Mouse (Mus musculus) liver, postnatal 0 days (tissue): ENCODE results near the gene Bfsp2. TPM values are rescaled to one million over a fixed set of nuclear protein-coding genes. Genes with fewer than 3 reads are reported as not detected.
A peak's percentile ranks its signal among the peaks of the same experiment; 100 is the strongest.

Experiments
- ATAC-seq: fragments of 200-750 bp; cut with Nextera tagmentation; 2 replicates; pipeline ENCODE4 v1.8.0; 2017; ENCODE audit warnings: mild to moderate bottlenecking, moderate library complexity
- DNase-seq: peaks from one replicate; pipeline ENCODE4 v3.0.0-alpha.2; 2016
- H3K27ac ChIP-seq: fragments of 300-500 bp; sonication (generic); 2 replicates; pipeline ENCODE4 v1.5.1; 2014; ENCODE audit warnings: antibody characterized with exemption, moderate library complexity, mild to moderate bottlenecking, low read depth
- H3K27me3 ChIP-seq: fragments of 300-500 bp; sonication (generic); 2 replicates; pipeline ENCODE4 v1.6.1; 2014; ENCODE audit warnings: low read length, control low read depth, mixed read lengths; ENCODE audit not compliant: insufficient read depth
- H3K36me3 ChIP-seq: fragments of 300-500 bp; sonication (generic); replicated peaks from 2 replicates; pipeline ENCODE4 v1.6.1; 2014; ENCODE audit warnings: mild to moderate bottlenecking, control low read depth, low read length, moderate library complexity, mixed read lengths; ENCODE audit not compliant: insufficient read depth
- H3K4me1 ChIP-seq: fragments of 300-500 bp; sonication (generic); 2 replicates; pipeline ENCODE4 v1.6.1; 2014; ENCODE audit warnings: antibody characterized with exemption, mild to moderate bottlenecking, control low read depth; ENCODE audit not compliant: insufficient read depth
- H3K4me2 ChIP-seq: fragments of 300-500 bp; sonication (generic); 2 replicates; pipeline ENCODE4 v1.6.1; 2014; ENCODE audit warnings: low read depth, mild to moderate bottlenecking, low read length, moderate library complexity, mixed read lengths
- H3K4me3 ChIP-seq: fragments of 300-500 bp; sonication (generic); 2 replicates; pipeline ENCODE4 v1.5.1; 2014; ENCODE audit warnings: low read depth, low read length
- H3K9ac ChIP-seq: fragments of 300-500 bp; sonication (generic); replicated peaks from 2 replicates; pipeline ENCODE4 v1.6.1; 2014; ENCODE audit warnings: mild to moderate bottlenecking, moderate library complexity
- H3K9me3 ChIP-seq: fragments of 300-500 bp; sonication (generic); 2 replicates; pipeline ENCODE4 v1.6.1; 2016; ENCODE audit warnings: mild to moderate bottlenecking, control low read depth, low read length, mixed read lengths
- CTCF ChIP-seq: sonication (generic); IDR thresholded peaks from 2 replicates; pipeline ENCODE4 v1.5.1; 2016; ENCODE audit warnings: antibody characterized with exemption, low read depth
- EP300 ChIP-seq: IDR thresholded peaks from 2 replicates; pipeline ENCODE4 v1.6.1; 2016; ENCODE audit warnings: antibody characterized with exemption, low read depth, mild to moderate bottlenecking
- WGBS: fragments of 180-500 bp; shearing (Covaris S2); extraction: QIAGEN DNeasy Blood & Tissue Kit; methylation state at CpG from one replicate; pipeline ENCODE4 v1.1.7; 2014; ENCODE audit not compliant: insufficient replicate concordance; 5-methylcytosine and 5-hydroxymethylcytosine counted together
- polyA plus RNA-seq: library from polyadenylated mRNA; unstranded; fragments of >200 nt; fragmentation: Nextera tagmentation; extraction: Ambion mirVana; gene quantifications from 2 replicates; pipeline ENCODE4 v1.2.1, GENCODE M21; 2015

Bfsp2 gene
- polyA plus RNA-seq, 1 experiment from 2014 or later: 5.5 TPM

GRCm38 (mm10) chr9:103431718-103432117, 48.5 kb downstream of the Bfsp2 start:
- WGBS: 76% methylated on average over 1 of the region's 1 CpGs
- no peak overlapping the region for H3K27ac ChIP-seq
- no peak overlapping the region for H3K4me3 ChIP-seq

GRCm38 (mm10) chr9:103430431-103431220, 49.6 kb downstream of the Bfsp2 start:
- TF ChIP-seq CTCF (no peak), EP300 (no peak)
- Histone ChIP-seq H3K4me2 (no peak overlapping the region), H3K9ac (no peak overlapping the region), H3K36me3 (no peaks in the 10 kb centered on the region), H3K27ac (no peak overlapping the region), H3K4me3 (no peak overlapping the region), H3K9me3 (no peaks in the 10 kb centered on the region), H3K27me3 (no peaks in the 10 kb centered on the region), H3K4me1 (no peaks in the 10 kb centered on the region)
- DNase-seq (no peak), ATAC-seq (no peak)
- 71% methylated on average over 13 of the region's 13 CpGs for WGBS

More at GRCm38 (mm10) chr9:103431718-103432117, 48.5 kb downstream of the Bfsp2 start:
- TF ChIP-seq CTCF (no peak), EP300 (no peak)
- ATAC-seq: no peak
- H3K9ac ChIP-seq: no peak overlapping the region
- H3K27me3 ChIP-seq: no peaks in the 10 kb centered on the region
- DNase-seq: no peak
- H3K4me2 ChIP-seq: no peak overlapping the region
- no peaks in the 10 kb centered on the region for H3K9me3 ChIP-seq
- H3K4me1 ChIP-seq: no peaks in the 10 kb centered on the region
- no peaks in the 10 kb centered on the region for H3K36me3 ChIP-seq

GRCm38 (mm10) chr9:103426425-103426824, 53.8 kb downstream of the Bfsp2 start:
- no peaks in the 10 kb centered on the region for H3K27me3 ChIP-seq
- DNase-seq (peak; percentile 21), ATAC-seq (no peak)
- 62% methylated on average over 11 of the region's 11 CpGs for WGBS
- no peak overlapping the region for H3K4me3 ChIP-seq
- no peak overlapping the region for H3K9ac ChIP-seq
- no peak overlapping the region for H3K4me2 ChIP-seq
- no peaks in the 10 kb centered on the region for H3K9me3 ChIP-seq
- no peaks in the 10 kb centered on the region for H3K4me1 ChIP-seq
- no peaks in the 10 kb centered on the region for H3K36me3 ChIP-seq
- H3K27ac ChIP-seq: no peak overlapping the region
- TF ChIP-seq CTCF (no peak), EP300 (no peak)

- Histone ChIP-seq H3K4me1 (no peaks in the 10 kb centered on the region), H3K27me3 (no peaks in the 10 kb centered on the region), H3K9me3 (no peaks in the 10 kb centered on the region), H3K9ac (no peak overlapping the region), H3K4me3 (no peak overlapping the region), H3K27ac (no peak overlapping the region), H3K36me3 (no peaks in the 10 kb centered on the region), H3K4me2 (peak overlapping the region; percentile 27; the same call in 1 of the 2 replicates)
- ATAC-seq (peak; percentile 45), DNase-seq (peak; percentile 34)
- WGBS: 37% methylated on average over 11 of the region's 11 CpGs
- no peak for TF ChIP-seq EP300
- TF ChIP-seq CTCF: no peak
Measured at GRCm38 (mm10) chr9:103424869-103425268, 55.4 kb downstream of the Bfsp2 start.

GRCm38 (mm10) chr9:103423951-103424350, 56.3 kb downstream of the Bfsp2 start:
- Histone ChIP-seq H3K9ac (no peak overlapping the region), H3K27ac (peak overlapping the region; percentile 3; the same call in 1 of the 2 replicates), H3K9me3 (no peaks in the 10 kb centered on the region), H3K4me1 (no peaks in the 10 kb centered on the region), H3K4me2 (no peak overlapping the region), H3K4me3 (no peak overlapping the region), H3K36me3 (no peaks in the 10 kb centered on the region), H3K27me3 (no peaks in the 10 kb centered on the region)
- 60% methylated on average over 7 of the region's 8 CpGs for WGBS
- ATAC-seq (no peak), DNase-seq (no peak)
- TF ChIP-seq EP300 (no peak), CTCF (no peak)

- no peaks in the 10 kb centered on the region for H3K27me3 ChIP-seq
- 0 out of 2 replicates have a peak overlapping the region, but pooled peaks have one; percentile 3 for H3K27ac ChIP-seq
- no peak overlapping the region for H3K4me2 ChIP-seq
- ATAC-seq (no peak), DNase-seq (no peak)
- no peaks in the 10 kb centered on the region for H3K36me3 ChIP-seq
- 74% methylated on average over 7 of the region's 7 CpGs for WGBS
- H3K9me3 ChIP-seq: no peaks in the 10 kb centered on the region
- no peak overlapping the region for H3K4me3 ChIP-seq
- TF ChIP-seq EP300: no peak
- TF ChIP-seq CTCF: no peak
- H3K9ac ChIP-seq: no peak overlapping the region
- H3K4me1 ChIP-seq: no peaks in the 10 kb centered on the region
Measured at GRCm38 (mm10) chr9:103423384-103423783, 56.8 kb downstream of the Bfsp2 start.
